Mouse (Mus musculus): ENCODE data around the gene Neu2.

DNA sequence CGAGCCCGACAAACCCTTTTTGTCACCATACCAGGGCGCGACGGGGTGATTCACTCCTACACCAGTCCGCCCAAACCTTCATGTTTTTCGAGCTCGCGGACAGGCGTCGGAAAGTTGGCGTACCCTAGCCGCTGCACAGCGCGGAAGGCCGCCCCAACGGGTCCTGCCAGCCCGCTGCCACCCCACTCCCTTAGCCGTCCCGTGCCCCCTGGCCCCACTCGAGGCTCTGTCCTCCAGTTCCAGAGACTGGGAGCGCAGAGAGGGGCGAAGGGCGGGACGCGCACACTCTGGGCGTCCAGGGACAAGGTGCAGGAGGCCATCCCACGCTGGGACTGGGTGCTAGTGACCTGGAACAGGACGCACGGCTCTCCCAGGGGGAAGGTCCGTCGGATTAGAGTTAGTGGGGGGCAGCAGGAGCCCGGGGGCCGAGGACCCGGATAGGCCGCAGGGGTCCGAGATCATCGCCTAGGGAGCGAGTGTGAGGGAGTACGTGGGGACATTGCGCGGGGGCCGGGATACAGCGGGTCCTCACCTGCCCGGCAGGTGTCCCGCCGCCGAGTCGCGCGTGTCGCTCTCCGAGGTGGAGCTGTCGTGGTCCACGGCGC lies at the start of gene Neu2:
- TF ChIP-seq POLR2A (IDR thresholded peaks at IDR 0.05; ENCODE audit: borderline replicate concordance, insufficient read depth, low read length), result 0 out of 2 replicates have a peak, but pooled peaks have one; percentile 5
- no peak for TF ChIP-seq CTCF (IDR thresholded peaks at IDR 0.05; ENCODE audit: borderline replicate concordance, insufficient read depth, low read depth, low read length)
